8 mouse cellular contexts compared by ENCODE assay signal in genomic region chr3:95263089-95263739, GRCm38 (mm10). TPM values are rescaled to one million over a fixed set of nuclear protein-coding genes. Genes with fewer than 3 reads are reported as not detected.
A peak's percentile ranks its signal among the peaks of the same experiment; 100 is the strongest.
DNase-seq lines count a peak whose midpoint lies in the region; ATAC-seq and TF ChIP-seq lines count a peak whose summit lies in the region.

No protein-coding gene starts in this region.

- no peaks in the 10 kb centered on the region for H3K9me3 ChIP-seq in intestine, embryonic 16.5 days (ENCODE audit: control insufficient read depth, low read length)
- H3K9me3 ChIP-seq in limb, embryonic 14.5 days (ENCODE audit: control insufficient read depth, low read length): no peaks in the 10 kb centered on the region

- peak; percentile 47; the same call in 1 of the 2 replicates for TF ChIP-seq CTCF in testis, adult 2 months (IDR thresholded peaks at IDR 0.05; ENCODE audit: control insufficient read depth, insufficient read depth, insufficient replicate concordance, low read depth, low read length)
- peak; percentile 80; the same call in 1 of the 2 replicates for TF ChIP-seq CTCF in thymus, adult 2 months (IDR thresholded peaks at IDR 0.05; ENCODE audit: borderline replicate concordance, control insufficient read depth, extremely low read depth, insufficient read depth, low read length, poor library complexity)

- no peaks in the 10 kb centered on the region for H3K27me3 ChIP-seq in testis, adult 2 months (ENCODE audit: control insufficient read depth, insufficient read depth, low read length)
- no peaks in the 10 kb centered on the region for H3K27me3 ChIP-seq in intestine, embryonic 16.5 days (replicated peaks; ENCODE audit: control insufficient read depth, insufficient read depth, low read length)
- H3K27me3 ChIP-seq in limb, embryonic 14.5 days (ENCODE audit: control insufficient read depth, insufficient read depth, low read length): no peaks in the 10 kb centered on the region
- no peaks in the 10 kb centered on the region for H3K27me3 ChIP-seq in thymus, adult 2 months (ENCODE audit: control insufficient read depth, insufficient read depth, low read length)

- no peaks in the 10 kb centered on the region; the same call in none of the 2 replicates for H3K4me1 ChIP-seq in testis, adult 2 months (ENCODE audit: control insufficient read depth, insufficient read depth, low read length)
- H3K4me1 ChIP-seq in intestine, embryonic 16.5 days (ENCODE audit: control insufficient read depth, insufficient read depth, low read length): no peaks in the 10 kb centered on the region
- H3K4me1 ChIP-seq in limb, embryonic 14.5 days (ENCODE audit: control insufficient read depth, insufficient read depth, low read length): no peaks in the 10 kb centered on the region
- H3K4me1 ChIP-seq in thymus, adult 2 months (replicated peaks; ENCODE audit: control insufficient read depth, insufficient read depth, low read length): no peaks in the 10 kb centered on the region

- no peak for DNase-seq in testis, postnatal 14 days (ENCODE audit: low spot score)
- DNase-seq in adrenal gland, postnatal 36 days: peak; percentile 74 to 86
- DNase-seq in gastrocnemius, adult 8-10 months (ENCODE audit: low spot score in 2 of 2): peak; percentile 71 to 75
- DNase-seq in limb, embryonic 14.5 days (ENCODE audit: low spot score): peak; percentile 58
- peak; percentile 82 for DNase-seq in naive thymus-derived CD4-positive, alpha-beta T cell, adult 2 months (ENCODE audit: low read depth)
- DNase-seq in thymus, adult 2 months: peak; percentile 84

- H3K4me2 ChIP-seq in intestine, embryonic 16.5 days (ENCODE audit: low read depth, low read length): no peak overlapping the region
- H3K4me2 ChIP-seq in limb, embryonic 14.5 days (replicated peaks; ENCODE audit: low read depth, low read length, severe bottlenecking): no peak overlapping the region

- no peaks in the 10 kb centered on the region for H3K36me3 ChIP-seq in testis, adult 2 months (ENCODE audit: control insufficient read depth, insufficient read depth, low read length)
- peaks cover 14% of the 10 kb centered on the region for H3K36me3 ChIP-seq in intestine, embryonic 16.5 days (ENCODE audit: control insufficient read depth, insufficient read depth, low read length)
- H3K36me3 ChIP-seq in limb, embryonic 14.5 days (ENCODE audit: control insufficient read depth, insufficient read depth, low read length): peaks cover 77% of the 10 kb centered on the region
- peaks cover under 1% of the 10 kb centered on the region for H3K36me3 ChIP-seq in thymus, adult 2 months (ENCODE audit: control insufficient read depth, insufficient read depth, low read length)

- peak; percentile 89 for ATAC-seq in intestine, embryonic 16.5 days
- ATAC-seq in limb, embryonic 14.5 days (ENCODE audit: low FRiP score, low read depth): peak; percentile 62; the same call in 1 of the 2 replicates

- no peak for TF ChIP-seq POLR2A in testis, adult 2 months (IDR thresholded peaks at IDR 0.05; ENCODE audit: control insufficient read depth, low read depth, low read length)
- TF ChIP-seq POLR2A in limb, embryonic 14.5 days (IDR thresholded peaks at IDR 0.05; ENCODE audit: borderline replicate concordance, extremely low read depth, insufficient read depth, insufficient read length): no peak
- no peak for TF ChIP-seq POLR2A in thymus, adult 2 months (IDR thresholded peaks at IDR 0.05; ENCODE audit: control insufficient read depth, extremely low read depth, insufficient read depth, low read length, poor library complexity)

- H3K27ac ChIP-seq in testis, adult 2 months (ENCODE audit: control insufficient read depth, insufficient read depth, low read depth, low read length): no peak overlapping the region; the same call in 1 of the 2 replicates
- peak overlapping the region; percentile 28; the same call in 1 of the 2 replicates for H3K27ac ChIP-seq in intestine, embryonic 16.5 days (ENCODE audit: low read length)
- H3K27ac ChIP-seq in limb, embryonic 14.5 days (replicated peaks; ENCODE audit: low read depth, low read length): no peak overlapping the region
- H3K27ac ChIP-seq in thymus, adult 2 months (ENCODE audit: control insufficient read depth, insufficient read depth, low read length): no peak overlapping the region

- 45% methylated on average over 11 of the region's 11 CpGs for WGBS in intestine, embryonic 16.5 days
- 45% methylated on average over 11 of the region's 11 CpGs for WGBS in limb, embryonic 14.5 days
- 61% methylated on average over 11 of the region's 11 CpGs for WGBS in thymus, adult 2 months

- no peak overlapping the region for H3K4me3 ChIP-seq in testis, adult 2 months (ENCODE audit: control insufficient read depth, low read depth, low read length)
- H3K4me3 ChIP-seq in intestine, embryonic 16.5 days (ENCODE audit: low read length): no peak overlapping the region
- H3K4me3 ChIP-seq in limb, embryonic 14.5 days (replicated peaks; ENCODE audit: low read length): no peak overlapping the region
- no peak overlapping the region for H3K4me3 ChIP-seq in thymus, adult 2 months (ENCODE audit: control insufficient read depth, insufficient read depth, low read length)

- no peak overlapping the region for H3K9ac ChIP-seq in intestine, embryonic 16.5 days (ENCODE audit: low read depth, low read length)
- no peak overlapping the region for H3K9ac ChIP-seq in limb, embryonic 14.5 days (ENCODE audit: low read depth, low read length, severe bottlenecking)

RNA-seq across cellular contexts. Expression of gene Bnipl, which starts 12.2 kb away (rescaled TPM):
- 1.9 and 2.0 TPM in 2 replicates for polyA plus RNA-seq in testis, adult 2 months (2012; rRNA removed)
- under 1 TPM in 1 of 2 experiments, not detected in 1; 0.89 TPM for total RNA-seq in adrenal gland, postnatal 36 days (2021)
- total RNA-seq in gastrocnemius, adult 8-10 months (2022): not detected
- 0.51 and 0.72 TPM in 2 replicates for polyA plus RNA-seq in intestine, embryonic 16.5 days (2015; fragmentation: Nextera tagmentation; extraction: Ambion mirVana)
- polyA plus RNA-seq in limb, embryonic 14.5 days (2012; rRNA removed): 6.8 and 12.0 TPM in 2 replicates
- polyA plus RNA-seq in limb, embryonic 14.5 days (2014; fragmentation: Nextera tagmentation; extraction: Ambion mirVana): 11.7 and 13.3 TPM in 2 replicates
- polyA plus RNA-seq in thymus, adult 2 months (2012; rRNA removed): 1.3 and 1.6 TPM in 2 replicates

RNA-seq across cellular contexts. Expression of gene Mindy1, which starts 17.9 kb away (rescaled TPM):
- polyA plus RNA-seq in testis, adult 2 months (2012; rRNA removed): 60.3 and 61.1 TPM in 2 replicates
- 100 to 1,000 TPM; 120 to 147 TPM for total RNA-seq in adrenal gland, postnatal 36 days (2021)
- 10 to 100 TPM; 25.4 to 29.7 (median 27.8) TPM for total RNA-seq in gastrocnemius, adult 8-10 months (2022)
- polyA plus RNA-seq in intestine, embryonic 16.5 days (2015; fragmentation: Nextera tagmentation; extraction: Ambion mirVana): 39.8 and 41.4 TPM in 2 replicates
- 45.8 and 57.9 TPM in 2 replicates for polyA plus RNA-seq in limb, embryonic 14.5 days (2012; rRNA removed)
- polyA plus RNA-seq in limb, embryonic 14.5 days (2014; fragmentation: Nextera tagmentation; extraction: Ambion mirVana): 45.6 and 47.5 TPM in 2 replicates
- polyA plus RNA-seq in thymus, adult 2 months (2012; rRNA removed): 50.3 and 50.4 TPM in 2 replicates

RNA-seq across cellular contexts. Expression of gene Prune1, which starts 18.7 kb away (rescaled TPM):
- polyA plus RNA-seq in testis, adult 2 months (2012; rRNA removed): 18.3 and 19.1 TPM in 2 replicates
- 10 to 100 TPM; 25.1 to 33.3 TPM for total RNA-seq in adrenal gland, postnatal 36 days (2021)
- total RNA-seq in gastrocnemius, adult 8-10 months (2022): 10 to 100 TPM; 47.7 to 58.8 (median 53.5) TPM
- polyA plus RNA-seq in intestine, embryonic 16.5 days (2015; fragmentation: Nextera tagmentation; extraction: Ambion mirVana): 15.0 and 16.1 TPM in 2 replicates
- polyA plus RNA-seq in limb, embryonic 14.5 days (2012; rRNA removed): 31.5 and 38.0 TPM in 2 replicates
- 21.8 and 24.0 TPM in 2 replicates for polyA plus RNA-seq in limb, embryonic 14.5 days (2014; fragmentation: Nextera tagmentation; extraction: Ambion mirVana)
- 17.2 and 18.5 TPM in 2 replicates for polyA plus RNA-seq in thymus, adult 2 months (2012; rRNA removed)

RNA-seq across cellular contexts. Expression of gene Gm128, which starts 21.8 kb away (rescaled TPM):
- 603 and 652 TPM in 2 replicates for polyA plus RNA-seq in testis, adult 2 months (2012; rRNA removed)
- under 1 TPM; 0.17 to 0.26 TPM for total RNA-seq in adrenal gland, postnatal 36 days (2021)
- not detected for total RNA-seq in gastrocnemius, adult 8-10 months (2022)
- 0.17 and 0.29 TPM in 2 replicates for polyA plus RNA-seq in intestine, embryonic 16.5 days (2015; fragmentation: Nextera tagmentation; extraction: Ambion mirVana)
- 0.87 and 0.89 TPM in 2 replicates for polyA plus RNA-seq in limb, embryonic 14.5 days (2012; rRNA removed)
- polyA plus RNA-seq in limb, embryonic 14.5 days (2014; fragmentation: Nextera tagmentation; extraction: Ambion mirVana): 0.50 and 0.63 TPM in 2 replicates
- polyA plus RNA-seq in thymus, adult 2 months (2012; rRNA removed): 0.30 and 0.33 TPM in 2 replicates

RNA-seq across cellular contexts. Expression of gene Mllt11, which starts 31.2 kb away (rescaled TPM):
- 744 and 839 TPM in 2 replicates for polyA plus RNA-seq in testis, adult 2 months (2012; rRNA removed)
- 10 to 100 TPM in 1 of 2 experiments, 1 to 10 TPM in 1; 6.9 to 10.9 TPM for total RNA-seq in adrenal gland, postnatal 36 days (2021)
- total RNA-seq in gastrocnemius, adult 8-10 months (2022): 100 to 1,000 TPM in 1 of 4 experiments, 10 to 100 TPM in 3; 69.6 to 108 (median 87.4) TPM
- polyA plus RNA-seq in intestine, embryonic 16.5 days (2015; fragmentation: Nextera tagmentation; extraction: Ambion mirVana): 15.0 and 15.5 TPM in 2 replicates
- 38.5 and 42.4 TPM in 2 replicates for polyA plus RNA-seq in limb, embryonic 14.5 days (2012; rRNA removed)
- 16.7 and 17.4 TPM in 2 replicates for polyA plus RNA-seq in limb, embryonic 14.5 days (2014; fragmentation: Nextera tagmentation; extraction: Ambion mirVana)
- 53.0 and 66.1 TPM in 2 replicates for polyA plus RNA-seq in thymus, adult 2 months (2012; rRNA removed)
